ENCODE assay signal across 8 mouse cellular contexts in genomic region chr13:34642941-34643875, GRCm38 (mm10). TPM values are rescaled to one million over a fixed set of nuclear protein-coding genes. Genes with fewer than 3 reads are reported as not detected.
DNase-seq lines count a peak whose midpoint lies in the region; ATAC-seq and TF ChIP-seq lines count a peak whose summit lies in the region.

No protein-coding gene starts in this region.

- H3K4me1 ChIP-seq in cerebellum, adult 2 months (ENCODE audit: control insufficient read depth, insufficient read depth, low read length) = no peaks in the 10 kb centered on the region
- peaks cover 15% of the 10 kb centered on the region; the same call in 1 of the 2 replicates for H3K4me1 ChIP-seq in spleen, adult 2 months (ENCODE audit: control insufficient read depth, insufficient read depth, insufficient read length)

- DNase-seq in cerebellum, adult 2 months = peak; percentile 21 to 60
- DNase-seq in B cell, adult 2 months = peak; percentile 83 to 84
- DNase-seq in c-Kit-negative CD71-positive TER-119-positive erythroid progenitor cells, embryonic 14.5 days (ENCODE audit: low read depth, low spot score) = peak; percentile 46
- peak; percentile 70 to 74 for DNase-seq in frontal cortex, postnatal 36 days (ENCODE audit: low spot score in 2 of 2)
- DNase-seq in layer of hippocampus, adult 9-10 months (ENCODE audit: low spot score) = peak; percentile 56
- peak in 1 of 2 experiments; percentile 57 for DNase-seq in spleen, adult 2 months (ENCODE audit: low read depth in 1 of 2, low spot score in 2 of 2)

- H3K36me3 ChIP-seq in spleen, adult 2 months (ENCODE audit: control insufficient read depth, insufficient read depth, low read length) = peaks cover 7% of the 10 kb centered on the region

- no peak for ATAC-seq in cerebellum, adult (ENCODE audit: insufficient number of reproducible peaks, low FRiP score, low TSS enrichment)
- peak; percentile 86 for ATAC-seq in megakaryocyte progenitor cell, adult 5-6 weeks (replicated peaks; ENCODE audit: poor library complexity)

- no peak for TF ChIP-seq POLR2A in cerebellum, adult 2 months (IDR thresholded peaks at IDR 0.05; ENCODE audit: borderline replicate concordance, insufficient read depth, low read length)
- TF ChIP-seq POLR2A in spleen, adult 2 months (IDR thresholded peaks at IDR 0.05; ENCODE audit: low read depth, low read length) = no peak

- 20% methylated on average over 7 of the region's 7 CpGs for WGBS in cerebellum, adult 2 months
- 24% methylated on average over 7 of the region's 7 CpGs for WGBS in spleen, adult 2 months

- H3K27me3 ChIP-seq in cerebellum, adult 2 months (ENCODE audit: control insufficient read depth, insufficient read depth, low read length) = no peaks in the 10 kb centered on the region
- H3K27me3 ChIP-seq in spleen, adult 2 months (ENCODE audit: control insufficient read depth, insufficient read depth, low read length) = no peaks in the 10 kb centered on the region

- no peak overlapping the region for H3K4me3 ChIP-seq in cerebellum, adult 2 months (replicated peaks; ENCODE audit: insufficient read depth, low read depth, low read length)
- no peak overlapping the region for H3K4me3 ChIP-seq in spleen, adult 2 months (ENCODE audit: extremely low read depth, insufficient read depth, insufficient read length)

- H3K27ac ChIP-seq in cerebellum, adult 2 months (ENCODE audit: insufficient read depth, low read length) = no peak overlapping the region
- no peak overlapping the region for H3K27ac ChIP-seq in spleen, adult 2 months (ENCODE audit: insufficient read depth, low read length)

- peak; percentile 68; the same call in 1 of the 2 replicates for TF ChIP-seq CTCF in cerebellum, adult 2 months (IDR thresholded peaks at IDR 0.05; ENCODE audit: borderline replicate concordance, insufficient read depth, low read depth, low read length)
- TF ChIP-seq CTCF in spleen, adult 2 months (IDR thresholded peaks at IDR 0.05; ENCODE audit: extremely low read depth, insufficient read depth, insufficient read length, insufficient replicate concordance) = peak; percentile 52; the same call in 1 of the 2 replicates

RNA-seq across cellular contexts. Expression of gene Pxdc1, which starts 10.1 kb away (rescaled TPM):
- 5.1 and 5.7 TPM in 2 replicates for polyA plus RNA-seq in cerebellum, adult 2 months (2012; rRNA removed)
- not detected in 2 replicates for total RNA-seq in megakaryocyte progenitor cell, adult 5-6 weeks (2015)
- not detected in 2 replicates for total RNA-seq in megakaryocyte progenitor cell, adult 5-6 weeks (2017)
- polyA plus RNA-seq in spleen, adult 2 months (2012; rRNA removed) = 41.9 and 47.4 TPM in 2 replicates
